Mouse (Mus musculus): ENCODE measurements at regions not wholly inside any gene's neighbourhood (a gene's known extent, or its start where the extent isn't known, plus 50 kb on each side); places are given as distances from the start of the nearest gene placed in this dataset.

DNA sequence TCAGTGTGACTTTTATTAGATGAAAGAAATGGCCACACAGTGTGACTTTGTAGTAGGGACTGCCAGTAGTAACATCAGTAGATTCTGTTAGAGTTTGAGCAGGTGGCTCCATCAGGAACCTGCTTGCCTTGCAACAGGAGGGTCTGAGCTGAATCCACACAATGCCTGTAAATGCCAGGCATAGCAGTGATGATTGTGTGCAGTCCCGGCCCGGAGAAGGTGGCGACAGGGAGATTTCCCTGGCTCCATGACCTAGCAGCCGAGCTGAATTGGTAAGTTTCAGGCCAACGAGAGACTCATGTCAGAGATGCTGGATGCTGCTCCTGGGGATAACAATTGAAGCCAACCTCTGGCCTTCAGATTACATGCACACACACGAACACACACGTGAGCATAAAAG lies 102.8 kb upstream of the Tbl1xr1 start:
- H3K4me3 ChIP-seq (ENCODE audit: insufficient read depth, low read length), result no peak overlapping the region
- TF ChIP-seq CTCF (IDR thresholded peaks at IDR 0.05; ENCODE audit: borderline replicate concordance, insufficient read depth, low read length) (no peak), POLR2A (IDR thresholded peaks at IDR 0.05; ENCODE audit: low read depth, low read length) (no peak)
- H3K4me1 ChIP-seq (ENCODE audit: control insufficient read depth, insufficient read depth, low read length), result no peaks in the 10 kb centered on the region
- H3K27ac ChIP-seq (ENCODE audit: insufficient read depth, low read length), result no peak overlapping the region

DNA sequence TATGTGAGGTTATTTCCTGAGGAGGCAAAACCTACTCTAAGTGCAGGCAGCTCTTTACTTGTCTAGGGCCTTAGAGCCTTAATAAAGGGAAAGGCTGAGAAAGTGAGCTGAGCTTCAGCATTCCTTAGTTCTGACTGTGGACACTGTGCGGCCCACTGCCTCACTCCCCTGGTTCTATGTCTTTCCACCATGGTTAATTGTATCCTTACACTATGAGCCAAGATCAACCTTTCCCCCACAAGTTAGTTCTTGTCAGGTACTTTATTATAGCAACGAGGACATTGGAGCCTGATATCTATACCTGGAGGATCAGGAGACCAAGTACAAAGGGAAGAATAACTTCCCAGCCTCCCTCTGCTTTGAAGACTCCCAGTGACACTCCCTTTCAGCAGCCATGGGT lies 101.7 kb upstream of the Tbl1xr1 start:
- Histone ChIP-seq H3K4me3 (ENCODE audit: insufficient read depth, low read length) (no peak overlapping the region), H3K27ac (ENCODE audit: insufficient read depth, low read length) (no peak overlapping the region), H3K4me1 (ENCODE audit: control insufficient read depth, insufficient read depth, low read length) (no peaks in the 10 kb centered on the region)
- TF ChIP-seq POLR2A (IDR thresholded peaks at IDR 0.05; ENCODE audit: low read depth, low read length), result no peak
- TF ChIP-seq CTCF (IDR thresholded peaks at IDR 0.05; ENCODE audit: borderline replicate concordance, insufficient read depth, low read length), result no peak

DNA sequence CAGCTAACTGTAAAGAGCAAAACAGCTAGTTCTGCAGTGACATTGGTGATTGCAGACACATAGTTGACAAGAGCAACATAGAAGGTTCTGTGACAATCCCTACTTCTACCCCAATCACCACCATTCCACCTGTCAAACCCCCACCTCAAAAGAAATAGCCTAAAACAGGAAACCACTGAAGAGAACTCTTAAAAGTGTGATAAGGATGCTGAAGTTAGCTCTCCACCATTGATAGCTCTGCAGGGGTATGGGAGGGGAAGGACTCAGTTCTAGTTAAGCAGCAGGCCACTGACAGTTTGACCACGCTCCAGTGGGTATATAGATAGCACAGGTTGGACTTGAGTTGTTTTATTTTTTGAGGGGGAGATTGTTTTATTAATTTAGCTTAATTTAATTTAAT lies 98.7 kb upstream of the Tbl1xr1 start:
- no peaks in the 10 kb centered on the region for H3K4me1 ChIP-seq (ENCODE audit: control insufficient read depth, insufficient read depth, low read length)
- no peak overlapping the region for H3K27ac ChIP-seq (ENCODE audit: insufficient read depth, low read length)
- TF ChIP-seq CTCF (IDR thresholded peaks at IDR 0.05; ENCODE audit: borderline replicate concordance, insufficient read depth, low read length) (no peak), POLR2A (IDR thresholded peaks at IDR 0.05; ENCODE audit: low read depth, low read length) (no peak)
- no peak overlapping the region for H3K4me3 ChIP-seq (ENCODE audit: insufficient read depth, low read length)

DNA sequence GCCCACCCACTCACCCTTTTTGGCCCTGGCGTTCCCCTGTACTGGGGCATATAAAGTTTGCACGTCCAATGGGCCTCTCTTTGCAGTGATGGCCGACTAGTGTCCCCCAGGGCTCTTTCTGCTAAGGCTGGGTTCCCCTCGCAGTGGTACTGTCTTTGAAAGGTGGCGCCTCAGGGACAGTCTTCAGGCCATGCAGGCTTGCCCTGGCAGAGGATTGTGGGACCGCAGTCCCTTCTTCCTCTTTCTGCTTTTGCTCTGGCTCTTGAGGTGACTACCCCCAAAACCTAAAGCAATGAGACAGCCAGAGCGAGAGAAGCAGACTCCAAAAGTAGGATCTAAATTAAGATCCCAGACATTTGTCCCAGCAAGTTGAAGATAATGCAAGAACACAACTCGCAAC lies 93.5 kb upstream of the Tbl1xr1 start:
- Histone ChIP-seq H3K27ac (ENCODE audit: insufficient read depth, low read length) (no peak overlapping the region), H3K4me1 (ENCODE audit: control insufficient read depth, insufficient read depth, low read length) (peaks cover 6% of the 10 kb centered on the region; the same call in 1 of the 2 replicates), H3K4me3 (ENCODE audit: insufficient read depth, low read length) (no peak overlapping the region)
- no peak for TF ChIP-seq CTCF (IDR thresholded peaks at IDR 0.05; ENCODE audit: borderline replicate concordance, insufficient read depth, low read length)
- no peak for TF ChIP-seq POLR2A (IDR thresholded peaks at IDR 0.05; ENCODE audit: low read depth, low read length)

DNA sequence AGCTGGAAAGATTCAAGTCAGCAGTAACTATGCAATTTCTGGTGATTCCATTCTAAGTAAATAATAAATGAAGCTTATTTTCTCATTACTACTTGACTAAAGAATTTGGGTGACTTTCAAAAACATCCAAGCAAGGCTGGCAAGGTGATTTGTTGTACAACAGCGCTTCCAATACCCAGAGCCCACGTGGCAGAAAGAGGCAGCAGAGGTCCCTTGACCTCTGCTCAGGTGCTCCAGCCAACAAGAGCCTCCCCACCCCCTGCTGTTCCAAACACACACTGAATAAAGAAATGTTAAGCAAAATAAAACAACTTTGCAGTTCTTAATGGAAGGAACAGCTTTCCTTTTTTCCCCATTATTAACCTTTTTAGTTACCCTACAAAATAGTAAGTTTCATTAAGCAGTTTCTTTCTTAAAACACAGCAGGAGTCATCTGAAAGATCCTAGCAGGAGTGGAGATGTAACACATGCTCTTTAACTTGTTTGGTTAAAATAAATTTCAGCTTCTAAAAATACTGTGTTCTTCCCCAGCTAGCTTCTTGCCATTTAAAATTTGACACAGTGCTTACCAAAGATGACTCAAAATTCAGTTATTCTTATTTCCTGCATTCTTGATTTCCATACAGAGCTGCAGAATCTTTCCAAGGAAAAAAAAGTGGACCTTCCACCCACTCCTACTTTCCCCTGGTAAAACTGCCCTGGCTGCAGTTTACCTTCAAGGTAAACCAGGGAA lies 92.3 kb upstream of the Tbl1xr1 start:
- H3K4me1 ChIP-seq (ENCODE audit: control insufficient read depth, insufficient read depth, low read length), result peaks cover 6% of the 10 kb centered on the region; the same call in 1 of the 2 replicates
- no peak for TF ChIP-seq POLR2A (IDR thresholded peaks at IDR 0.05; ENCODE audit: low read depth, low read length)
- TF ChIP-seq CTCF (IDR thresholded peaks at IDR 0.05; ENCODE audit: borderline replicate concordance, insufficient read depth, low read length), result no peak
- H3K27ac ChIP-seq (ENCODE audit: insufficient read depth, low read length), result peak overlapping the region; percentile 75
- no peak overlapping the region for H3K4me3 ChIP-seq (ENCODE audit: insufficient read depth, low read length)

DNA sequence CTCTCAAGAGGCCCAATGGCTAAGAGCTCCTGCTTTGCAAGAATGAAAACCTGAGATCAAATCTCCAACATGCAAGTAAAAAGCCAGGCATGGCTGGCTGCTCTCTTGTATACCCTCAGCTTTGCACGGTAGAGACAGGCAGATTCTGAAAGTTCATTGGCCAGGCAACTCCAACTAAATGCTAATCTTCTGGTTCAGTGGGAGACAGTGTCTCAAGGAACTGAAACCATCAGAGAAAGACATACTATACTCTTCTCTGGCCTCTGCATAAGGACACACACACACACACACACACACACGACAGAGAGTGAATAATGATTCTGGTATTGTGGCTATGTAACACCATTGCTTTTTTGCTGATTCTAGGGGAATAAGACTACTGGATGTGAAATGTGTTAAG lies 91.6 kb upstream of the Tbl1xr1 start:
- TF ChIP-seq CTCF (IDR thresholded peaks at IDR 0.05; ENCODE audit: borderline replicate concordance, insufficient read depth, low read length) (no peak), POLR2A (IDR thresholded peaks at IDR 0.05; ENCODE audit: low read depth, low read length) (no peak)
- Histone ChIP-seq H3K4me1 (ENCODE audit: control insufficient read depth, insufficient read depth, low read length) (peaks cover 6% of the 10 kb centered on the region; the same call in 1 of the 2 replicates), H3K27ac (ENCODE audit: insufficient read depth, low read length) (peak overlapping the region; percentile 75), H3K4me3 (ENCODE audit: insufficient read depth, low read length) (no peak overlapping the region)

DNA sequence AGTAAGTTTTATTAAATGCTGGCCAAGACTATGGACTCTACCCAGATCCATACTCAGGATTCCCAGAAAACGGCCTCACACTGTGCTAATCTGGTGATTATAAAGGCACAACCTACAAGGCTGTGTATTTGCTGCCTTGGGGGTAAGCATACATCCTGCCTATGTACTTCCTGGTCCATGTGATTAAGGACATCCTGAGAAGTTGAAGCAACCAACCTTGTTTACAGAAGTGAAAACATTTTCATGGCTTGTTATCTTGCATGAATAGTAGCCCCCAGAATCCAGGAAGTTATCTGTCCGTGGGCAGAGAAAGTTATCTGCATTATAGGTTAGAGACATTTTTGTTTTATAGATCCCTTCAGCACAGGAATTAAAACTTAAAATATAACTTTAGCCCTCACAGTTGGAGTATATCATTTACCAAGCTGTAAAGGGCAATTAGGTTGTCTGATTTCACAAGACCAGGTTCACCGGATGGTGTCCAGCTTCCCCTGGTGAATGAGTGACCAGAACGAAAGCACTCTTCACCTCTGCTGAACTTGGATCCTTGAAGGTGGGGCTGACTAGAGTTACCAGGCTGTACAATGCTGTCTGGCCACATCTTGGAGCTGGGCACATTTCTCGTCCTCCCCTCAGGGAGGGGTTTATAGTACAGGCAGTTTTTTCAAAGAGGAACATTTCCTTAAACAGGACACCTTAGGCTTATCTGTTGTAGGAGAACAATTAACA lies 90.1 kb upstream of the Tbl1xr1 start:
- Histone ChIP-seq H3K27ac (ENCODE audit: insufficient read depth, low read length) (no peak overlapping the region), H3K4me3 (ENCODE audit: insufficient read depth, low read length) (no peak overlapping the region), H3K4me1 (ENCODE audit: control insufficient read depth, insufficient read depth, low read length) (peaks cover 6% of the 10 kb centered on the region; the same call in 1 of the 2 replicates)
- no peak for TF ChIP-seq POLR2A (IDR thresholded peaks at IDR 0.05; ENCODE audit: low read depth, low read length)
- no peak for TF ChIP-seq CTCF (IDR thresholded peaks at IDR 0.05; ENCODE audit: borderline replicate concordance, insufficient read depth, low read length)

DNA sequence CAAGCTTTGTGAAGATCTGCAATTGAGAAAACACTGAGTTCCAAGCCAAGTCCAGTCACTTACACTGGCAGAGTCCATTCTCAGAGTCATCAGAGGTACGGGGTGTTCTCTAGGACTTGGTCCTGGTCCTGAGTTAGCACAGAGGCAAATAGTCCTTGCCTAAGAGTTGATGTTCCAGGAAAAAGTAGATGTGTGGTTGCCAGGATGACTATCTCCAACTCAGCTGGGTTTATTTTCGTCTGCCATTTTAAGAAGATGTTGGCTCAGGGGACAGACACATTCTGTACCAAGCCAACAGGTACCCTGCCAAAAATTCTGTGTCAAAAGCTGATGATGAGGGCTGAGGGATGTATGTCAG lies 89.6 kb upstream of the Tbl1xr1 start:
- no peak overlapping the region for H3K27ac ChIP-seq (ENCODE audit: insufficient read depth, low read length)
- TF ChIP-seq CTCF (IDR thresholded peaks at IDR 0.05; ENCODE audit: borderline replicate concordance, insufficient read depth, low read length) (no peak), POLR2A (IDR thresholded peaks at IDR 0.05; ENCODE audit: low read depth, low read length) (no peak)
- H3K4me3 ChIP-seq (ENCODE audit: insufficient read depth, low read length), result no peak overlapping the region
- peaks cover 6% of the 10 kb centered on the region; the same call in 1 of the 2 replicates for H3K4me1 ChIP-seq (ENCODE audit: control insufficient read depth, insufficient read depth, low read length)

DNA sequence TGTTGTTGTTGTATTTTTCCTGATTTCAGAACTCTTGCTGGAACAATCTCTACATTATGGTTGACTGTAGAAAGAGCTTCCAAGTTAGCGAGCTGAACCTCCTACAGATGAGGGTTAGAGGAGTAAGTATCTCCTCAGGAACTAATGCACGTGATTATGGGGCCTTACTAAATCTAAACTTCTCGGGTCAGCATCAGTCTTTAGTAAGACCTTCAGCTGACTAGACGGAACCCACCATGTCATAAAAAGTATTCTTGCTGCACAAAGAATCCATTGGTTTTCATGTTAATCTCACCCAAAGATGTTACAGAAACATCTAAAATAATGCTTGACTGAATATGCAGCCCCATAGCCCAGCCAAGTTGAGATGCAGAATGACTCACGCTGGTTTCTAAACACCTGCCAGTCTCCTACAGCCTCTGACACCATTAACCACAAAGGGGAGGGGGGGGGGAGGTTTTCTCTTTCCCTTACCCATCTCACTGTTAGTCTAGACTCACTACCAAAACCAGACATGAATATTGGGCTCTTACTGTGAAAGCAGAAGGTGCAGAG lies 88.9 kb upstream of the Tbl1xr1 start:
- Histone ChIP-seq H3K4me3 (ENCODE audit: insufficient read depth, low read length) (no peak overlapping the region), H3K4me1 (ENCODE audit: control insufficient read depth, insufficient read depth, low read length) (peaks cover 6% of the 10 kb centered on the region; the same call in 1 of the 2 replicates), H3K27ac (ENCODE audit: insufficient read depth, low read length) (no peak overlapping the region)
- TF ChIP-seq POLR2A (IDR thresholded peaks at IDR 0.05; ENCODE audit: low read depth, low read length) (no peak), CTCF (IDR thresholded peaks at IDR 0.05; ENCODE audit: borderline replicate concordance, insufficient read depth, low read length) (no peak)

All from embryonic fibroblast, embryonic 13.5 days (primary cell).